Mouse (Mus musculus): ENCODE measurements around the gene Zbtb38. TPM values are rescaled to one million over a fixed set of nuclear protein-coding genes. Genes with fewer than 3 reads are reported as not detected.

Zbtb38 gene
- polyA plus RNA-seq, 1 experiment from 2014 or later: 7.5 TPM

DNA sequence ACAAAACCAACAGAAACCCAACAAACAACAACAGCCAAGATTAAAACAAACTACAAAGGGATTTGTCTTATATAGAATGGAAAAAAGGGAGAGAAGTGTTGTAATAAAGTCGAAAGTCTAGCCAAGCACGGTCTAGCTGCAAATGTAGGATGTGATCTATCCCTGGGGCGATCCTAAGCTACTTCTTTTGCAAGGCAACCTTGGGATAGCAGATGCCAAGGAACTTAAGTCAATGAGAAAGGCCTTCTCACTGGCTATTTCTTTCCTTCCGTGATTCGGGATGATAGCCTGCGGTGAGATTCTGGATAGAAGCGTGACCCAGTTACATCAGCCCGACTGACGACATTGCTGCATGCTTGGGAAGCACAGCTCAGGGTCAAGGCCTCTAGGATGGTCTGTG lies 6.1 kb downstream of the Zbtb38 start:
- TF ChIP-seq CTCF (IDR thresholded peaks at IDR 0.05; ENCODE audit: low read depth) (no peak), EP300 (IDR thresholded peaks at IDR 0.05; ENCODE audit: low read depth) (no peak)
- Histone ChIP-seq H3K4me1 (ENCODE audit: insufficient read depth) (no peaks in the 10 kb centered on the region), H3K9ac (replicated peaks) (no peak overlapping the region), H3K36me3 (replicated peaks; ENCODE audit: insufficient read depth, low read length) (no peaks in the 10 kb centered on the region), H3K4me2 (ENCODE audit: low read depth, low read length) (no peak overlapping the region), H3K27ac (ENCODE audit: low read depth) (no peak overlapping the region), H3K27me3 (ENCODE audit: insufficient read depth, low read length) (no peaks in the 10 kb centered on the region), H3K9me3 (ENCODE audit: low read length) (no peaks in the 10 kb centered on the region), H3K4me3 (ENCODE audit: low read depth, low read length) (no peak overlapping the region)
- WGBS (ENCODE audit: insufficient replicate concordance): 86% methylated on average over 9 of the region's 9 CpGs
- no peak for ATAC-seq
- DNase-seq: no peak

DNA sequence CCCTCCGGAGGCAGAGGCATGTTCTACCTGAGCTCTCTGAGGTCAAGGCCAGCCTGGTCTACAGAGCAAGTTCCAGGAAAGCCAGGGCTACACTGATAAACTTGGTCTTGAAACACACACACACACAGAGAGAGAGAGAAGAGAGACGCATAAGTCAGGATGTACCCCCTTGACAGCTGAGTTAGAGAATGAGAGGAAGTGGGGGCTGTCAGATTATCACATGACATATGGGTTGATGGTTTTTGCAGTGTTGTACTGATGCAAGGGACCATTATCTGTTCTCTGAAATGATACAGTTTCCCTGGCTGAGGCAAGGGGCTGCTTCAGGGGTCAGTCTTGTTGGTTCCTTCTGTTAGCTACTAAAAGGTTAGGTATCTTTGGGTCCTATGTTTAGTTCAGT lies 7.7 kb downstream of the Zbtb38 start:
- H3K9ac ChIP-seq (replicated peaks): no peak overlapping the region
- DNase-seq (no peak), ATAC-seq (no peak)
- no peaks in the 10 kb centered on the region for H3K27me3 ChIP-seq (ENCODE audit: insufficient read depth, low read length)
- TF ChIP-seq CTCF (IDR thresholded peaks at IDR 0.05; ENCODE audit: low read depth) (no peak), EP300 (IDR thresholded peaks at IDR 0.05; ENCODE audit: low read depth) (no peak)
- H3K4me1 ChIP-seq (ENCODE audit: insufficient read depth): no peaks in the 10 kb centered on the region
- no peak overlapping the region for H3K4me2 ChIP-seq (ENCODE audit: low read depth, low read length)
- no peak overlapping the region for H3K27ac ChIP-seq (ENCODE audit: low read depth)
- WGBS (ENCODE audit: insufficient replicate concordance): 39% methylated on average over 2 of the region's 2 CpGs
- H3K36me3 ChIP-seq (replicated peaks; ENCODE audit: insufficient read depth, low read length): no peaks in the 10 kb centered on the region
- H3K9me3 ChIP-seq (ENCODE audit: low read length): no peaks in the 10 kb centered on the region
- H3K4me3 ChIP-seq (ENCODE audit: low read depth, low read length): no peak overlapping the region

GRCm38 (mm10) chr9:96741365-96742085 lies 11.1 kb downstream of the Zbtb38 start:
- H3K4me1 ChIP-seq (ENCODE audit: insufficient read depth): no peaks in the 10 kb centered on the region
- WGBS (ENCODE audit: insufficient replicate concordance): 83% methylated on average over 17 of the region's 17 CpGs

DNA sequence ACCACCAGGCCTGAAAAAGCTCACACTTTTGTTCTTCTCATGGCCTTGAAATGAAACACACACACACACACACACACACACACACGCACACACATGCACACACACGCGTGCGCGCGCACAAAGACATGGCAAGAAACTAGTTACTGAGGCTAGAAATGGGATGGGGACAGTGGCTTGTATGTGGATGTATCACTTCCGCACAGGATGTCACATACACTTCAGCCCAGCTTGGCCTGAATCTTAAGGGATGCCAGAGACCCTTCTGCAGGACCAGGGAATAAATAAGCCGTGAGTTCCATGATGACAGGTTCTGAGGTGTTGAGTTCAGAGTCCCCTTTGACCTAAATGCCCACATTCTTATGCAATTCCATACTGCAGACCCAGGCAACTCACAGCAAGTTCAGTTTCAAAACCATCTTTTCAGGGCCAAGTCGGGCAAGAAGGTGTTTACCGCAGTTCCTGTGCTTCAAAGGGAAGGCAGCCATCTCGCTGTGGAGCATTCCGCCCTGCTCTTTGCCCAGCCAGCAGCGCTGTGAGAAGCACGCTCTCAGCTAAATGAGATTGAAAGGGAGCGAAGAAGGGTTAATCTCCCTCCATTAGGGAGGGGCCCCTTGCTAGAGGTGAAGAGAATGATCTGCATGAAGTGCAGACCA lies 11.8 kb downstream of the Zbtb38 start:
- Histone ChIP-seq H3K27ac (ENCODE audit: low read depth) (no peak overlapping the region), H3K36me3 (replicated peaks; ENCODE audit: insufficient read depth, low read length) (no peaks in the 10 kb centered on the region), H3K4me3 (ENCODE audit: low read depth, low read length) (no peak overlapping the region), H3K9ac (replicated peaks) (no peak overlapping the region), H3K4me1 (ENCODE audit: insufficient read depth) (no peaks in the 10 kb centered on the region), H3K27me3 (ENCODE audit: insufficient read depth, low read length) (no peaks in the 10 kb centered on the region), H3K4me2 (ENCODE audit: low read depth, low read length) (no peak overlapping the region), H3K9me3 (ENCODE audit: low read length) (no peaks in the 10 kb centered on the region)
- DNase-seq: no peak
- 80% methylated on average over 15 of the region's 15 CpGs for WGBS (ENCODE audit: insufficient replicate concordance)
- TF ChIP-seq EP300 (IDR thresholded peaks at IDR 0.05; ENCODE audit: low read depth): no peak
- no peak for TF ChIP-seq CTCF (IDR thresholded peaks at IDR 0.05; ENCODE audit: low read depth)
- no peak for ATAC-seq

More at GRCm38 (mm10) chr9:96741365-96742085, 11.1 kb downstream of the Zbtb38 start:
- H3K27ac ChIP-seq (ENCODE audit: low read depth): no peak overlapping the region
- no peak overlapping the region for H3K4me2 ChIP-seq (ENCODE audit: low read depth, low read length)
- TF ChIP-seq EP300 (IDR thresholded peaks at IDR 0.05; ENCODE audit: low read depth) (no peak), CTCF (IDR thresholded peaks at IDR 0.05; ENCODE audit: low read depth) (no peak)
- no peaks in the 10 kb centered on the region for H3K9me3 ChIP-seq (ENCODE audit: low read length)
- H3K27me3 ChIP-seq (ENCODE audit: insufficient read depth, low read length): no peaks in the 10 kb centered on the region
- no peak overlapping the region for H3K4me3 ChIP-seq (ENCODE audit: low read depth, low read length)
- no peak overlapping the region for H3K9ac ChIP-seq (replicated peaks)
- DNase-seq (no peak), ATAC-seq (no peak)
- no peaks in the 10 kb centered on the region for H3K36me3 ChIP-seq (replicated peaks; ENCODE audit: insufficient read depth, low read length)

DNA sequence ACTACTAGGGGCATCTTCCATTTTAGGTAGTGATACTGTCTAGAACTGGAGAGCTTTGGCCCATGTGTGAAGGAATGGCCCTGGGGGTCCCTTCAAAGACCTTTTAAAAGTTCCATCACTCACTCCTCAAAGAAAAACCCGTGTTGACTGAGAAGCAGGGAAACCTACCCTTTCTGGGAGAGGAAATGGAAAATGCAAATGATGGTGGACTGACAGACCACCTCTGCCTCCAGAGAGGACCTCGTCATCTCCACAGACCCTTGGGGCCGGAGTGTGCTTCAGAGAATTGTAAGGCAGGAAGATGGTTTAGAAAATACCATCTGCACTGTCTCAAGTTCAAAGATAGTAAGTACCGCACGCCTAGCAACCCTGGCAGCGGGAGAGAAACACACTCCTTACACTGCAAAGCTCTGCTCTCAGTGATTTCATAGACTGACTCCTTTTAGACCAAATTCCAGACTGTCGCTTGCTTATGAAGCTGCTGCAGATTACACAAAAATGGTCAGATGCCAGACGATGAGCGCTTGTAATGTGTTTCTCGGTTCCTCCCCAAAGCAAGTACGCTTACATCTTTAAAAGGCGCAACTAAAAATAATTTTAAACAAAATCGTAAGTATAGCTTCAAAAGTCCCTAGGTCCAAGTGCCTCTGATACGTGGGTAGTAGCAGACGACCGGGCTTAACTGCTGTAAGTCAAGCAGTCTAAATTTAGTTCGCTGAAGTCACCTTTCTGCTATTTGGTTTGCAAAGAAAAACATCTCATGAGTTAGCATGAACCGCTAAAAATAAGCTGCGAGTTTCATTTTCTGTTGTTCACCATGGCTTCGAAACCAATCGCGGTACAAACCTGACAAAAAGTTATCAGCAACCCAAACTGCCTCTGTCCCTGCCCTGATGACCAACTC lies 12.6 kb downstream of the Zbtb38 start:
- H3K27ac ChIP-seq (ENCODE audit: low read depth): no peak overlapping the region
- no peak overlapping the region for H3K4me2 ChIP-seq (ENCODE audit: low read depth, low read length)
- no peaks in the 10 kb centered on the region for H3K27me3 ChIP-seq (ENCODE audit: insufficient read depth, low read length)
- 69% methylated on average over 22 of the region's 22 CpGs for WGBS (ENCODE audit: insufficient replicate concordance)
- no peaks in the 10 kb centered on the region for H3K9me3 ChIP-seq (ENCODE audit: low read length)
- ATAC-seq: no peak
- no peak overlapping the region for H3K9ac ChIP-seq (replicated peaks)
- H3K4me1 ChIP-seq (ENCODE audit: insufficient read depth): no peaks in the 10 kb centered on the region
- no peak for DNase-seq
- no peak for TF ChIP-seq CTCF (IDR thresholded peaks at IDR 0.05; ENCODE audit: low read depth)
- TF ChIP-seq EP300 (IDR thresholded peaks at IDR 0.05; ENCODE audit: low read depth): no peak
- H3K36me3 ChIP-seq (replicated peaks; ENCODE audit: insufficient read depth, low read length): no peaks in the 10 kb centered on the region
- H3K4me3 ChIP-seq (ENCODE audit: low read depth, low read length): no peak overlapping the region
